Mouse (Mus musculus) forebrain, embryonic 16.5 days (tissue): Measurements from ENCODE around the gene Cit. TPM values are rescaled to one million over a fixed set of nuclear protein-coding genes. Genes with fewer than 3 reads are reported as not detected.
"Not testable (repeated sequence)": the region's sequence is repeated elsewhere in the genome, so short reads cannot be mapped to it uniquely, and the experiment has no call there.

ENCODE experiments used
- ATAC-seq: fragments of 200-750 bp; cut with Nextera tagmentation; 2 replicates; pipeline ENCODE4 v1.8.0; 2017; ENCODE audit warnings: mild to moderate bottlenecking, moderate library complexity
- H3K27ac ChIP-seq: fragments of 300-500 bp; sonication (generic); 2 replicates; pipeline ENCODE4 v1.5.1; 2014; ENCODE audit warnings: low read length, control low read depth
- H3K27me3 ChIP-seq: fragments of 300-500 bp; sonication (generic); replicated peaks from 2 replicates; pipeline ENCODE4 v1.6.1; 2014; ENCODE audit warnings: low read length; ENCODE audit not compliant: control insufficient read depth, insufficient read depth
- H3K36me3 ChIP-seq: fragments of 300-500 bp; sonication (generic); 2 replicates; pipeline ENCODE4 v1.6.1; 2014; ENCODE audit not compliant: control insufficient read depth, insufficient read depth
- H3K4me1 ChIP-seq: fragments of 300-500 bp; sonication (generic); replicated peaks from 2 replicates; pipeline ENCODE4 v1.6.1; 2014; ENCODE audit warnings: low read length; ENCODE audit not compliant: control insufficient read depth, insufficient read depth
- H3K4me2 ChIP-seq: fragments of 300-500 bp; sonication (generic); 2 replicates; pipeline ENCODE4 v1.6.1; 2014; ENCODE audit warnings: mild to moderate bottlenecking, low read length, control low read depth
- H3K4me3 ChIP-seq: fragments of 300-500 bp; sonication (generic); replicated peaks from 2 replicates; pipeline ENCODE4 v1.5.1; 2014; ENCODE audit warnings: mild to moderate bottlenecking, low read length, control low read depth
- H3K9ac ChIP-seq: fragments of 300-500 bp; sonication (generic); replicated peaks from 2 replicates; pipeline ENCODE4 v1.6.1; 2014; ENCODE audit warnings: low read depth, low read length, control low read depth
- H3K9me3 ChIP-seq: fragments of 300-500 bp; sonication (generic); 2 replicates; pipeline ENCODE4 v1.6.1; 2016; ENCODE audit warnings: low read length; ENCODE audit not compliant: control insufficient read depth
- WGBS: fragments of 180-500 bp; shearing (Covaris S2); extraction: QIAGEN DNeasy Blood & Tissue Kit; methylation state at CpG from one replicate; pipeline ENCODE4 v1.1.7; 2014; 5-methylcytosine and 5-hydroxymethylcytosine counted together
- polyA plus RNA-seq: library from polyadenylated mRNA; unstranded; fragments of >200 nt; fragmentation: Nextera tagmentation; extraction: Ambion mirVana; gene quantifications from 2 replicates; pipeline ENCODE4 v1.2.1, GENCODE M21; 2015

Cit gene
- polyA plus RNA-seq, 1 experiment from 2014 or later: 21.0 TPM

DNA sequence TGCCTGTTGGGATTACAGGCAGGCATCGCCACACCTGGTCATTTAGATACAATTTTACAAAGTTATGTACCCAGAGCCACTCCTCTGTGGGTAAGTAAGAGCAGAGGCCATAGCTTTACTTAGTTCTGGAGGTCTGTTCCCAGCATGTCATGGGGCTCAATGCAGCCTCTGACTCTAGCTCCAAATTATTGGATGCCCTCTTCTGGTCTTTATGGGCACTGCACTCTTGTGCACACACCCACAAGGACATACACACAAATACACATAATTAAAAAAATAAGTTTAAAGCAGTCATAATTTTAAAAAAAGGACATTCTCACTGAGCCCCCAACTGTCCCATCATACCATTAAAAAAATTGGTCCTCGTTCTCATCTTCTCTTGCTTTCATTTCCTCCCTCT is 12.3 kb upstream of the Cit start:
- no peaks in the 10 kb centered on the region for H3K4me1 ChIP-seq
- H3K27ac ChIP-seq: no peak overlapping the region
- no peaks in the 10 kb centered on the region for H3K36me3 ChIP-seq
- H3K27me3 ChIP-seq: no peaks in the 10 kb centered on the region
- no peak overlapping the region for H3K4me2 ChIP-seq
- H3K4me3 ChIP-seq: no peak overlapping the region
- H3K9me3 ChIP-seq: no peaks in the 10 kb centered on the region; the same call in 1 of the 2 replicates
- 93% methylated on average over 2 of the region's 2 CpGs for WGBS
- H3K9ac ChIP-seq: no peak overlapping the region
- ATAC-seq: no peak

DNA sequence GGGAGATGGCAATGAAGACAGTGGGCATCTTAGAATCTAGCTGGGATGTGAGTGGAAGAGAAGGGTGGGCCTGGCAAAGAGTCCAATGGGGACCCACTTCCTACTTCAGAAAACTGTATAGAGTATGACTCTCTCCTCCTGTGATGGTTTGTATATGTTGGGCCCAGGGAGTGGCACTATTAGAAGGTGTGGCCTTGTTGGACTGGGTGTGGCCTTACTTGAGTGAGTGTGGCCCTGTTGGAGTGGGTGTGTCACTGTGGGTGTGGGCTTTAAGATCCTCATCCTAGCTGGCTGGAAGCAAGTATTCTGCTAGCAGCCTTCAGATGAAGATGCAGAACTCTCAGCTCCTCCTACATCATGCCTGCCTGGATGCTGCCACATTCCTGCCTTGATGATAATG is 11.3 kb upstream of the Cit start:
- H3K9ac ChIP-seq, ATAC-seq, H3K4me2 ChIP-seq, H3K36me3 ChIP-seq, H3K4me3 ChIP-seq, H3K27ac ChIP-seq, H3K4me1 ChIP-seq, H3K9me3 ChIP-seq, H3K27me3 ChIP-seq: not testable (repeated sequence)

DNA sequence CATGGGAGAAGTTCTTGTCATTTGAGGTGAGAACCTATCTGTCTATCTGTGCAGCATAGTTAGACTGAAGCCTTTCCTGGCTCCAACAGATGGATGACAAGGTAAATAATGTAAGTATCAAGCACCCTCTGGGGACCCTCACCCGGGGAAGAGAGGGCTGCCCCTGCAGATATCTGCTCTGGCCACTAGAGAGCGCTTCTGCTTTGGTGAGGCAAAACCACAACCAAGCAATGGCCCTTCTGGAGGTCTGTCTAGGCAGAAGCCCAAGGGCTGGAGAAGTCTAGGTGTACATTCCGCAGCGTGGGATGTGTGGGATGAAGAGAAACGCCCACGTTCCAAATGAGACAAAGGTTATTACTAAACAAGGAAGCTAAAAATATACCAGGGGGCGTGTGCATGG is 9.8 kb upstream of the Cit start:
- Histone ChIP-seq H3K36me3 (no peaks in the 10 kb centered on the region), H3K4me2 (no peak overlapping the region), H3K27ac (no peak overlapping the region), H3K9me3 (no peaks in the 10 kb centered on the region; the same call in 1 of the 2 replicates), H3K4me1 (no peaks in the 10 kb centered on the region), H3K9ac (no peak overlapping the region), H3K27me3 (no peaks in the 10 kb centered on the region), H3K4me3 (no peak overlapping the region)
- WGBS: 68% methylated on average over 7 of the region's 7 CpGs
- no peak for ATAC-seq

DNA sequence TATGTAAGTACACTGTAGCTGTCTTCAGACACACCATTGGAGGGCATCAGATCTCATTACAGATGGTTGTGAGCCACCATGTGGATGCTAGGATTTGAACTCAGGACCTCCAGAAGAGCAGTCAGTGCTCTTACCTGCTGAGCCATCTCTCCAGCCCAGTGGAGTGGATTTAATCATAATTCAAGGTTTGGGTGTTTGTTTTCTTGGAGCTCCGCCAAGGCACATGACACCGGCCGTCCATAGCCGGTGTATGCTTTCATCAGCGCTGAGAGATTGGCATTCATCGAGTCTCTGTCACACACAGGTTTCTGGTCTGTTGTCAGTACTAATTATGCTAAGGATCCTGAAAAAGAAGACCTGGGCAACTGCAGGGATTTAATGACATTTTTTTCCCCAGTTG is 7.0 kb upstream of the Cit start:
- Histone ChIP-seq H3K4me3 (no peak overlapping the region), H3K4me2 (no peak overlapping the region), H3K9me3 (no peaks in the 10 kb centered on the region; the same call in 1 of the 2 replicates), H3K9ac (no peak overlapping the region), H3K36me3 (no peaks in the 10 kb centered on the region), H3K27ac (no peak overlapping the region), H3K4me1 (no peaks in the 10 kb centered on the region), H3K27me3 (no peaks in the 10 kb centered on the region)
- WGBS: 51% methylated on average over 6 of the region's 6 CpGs
- ATAC-seq: no peak

DNA sequence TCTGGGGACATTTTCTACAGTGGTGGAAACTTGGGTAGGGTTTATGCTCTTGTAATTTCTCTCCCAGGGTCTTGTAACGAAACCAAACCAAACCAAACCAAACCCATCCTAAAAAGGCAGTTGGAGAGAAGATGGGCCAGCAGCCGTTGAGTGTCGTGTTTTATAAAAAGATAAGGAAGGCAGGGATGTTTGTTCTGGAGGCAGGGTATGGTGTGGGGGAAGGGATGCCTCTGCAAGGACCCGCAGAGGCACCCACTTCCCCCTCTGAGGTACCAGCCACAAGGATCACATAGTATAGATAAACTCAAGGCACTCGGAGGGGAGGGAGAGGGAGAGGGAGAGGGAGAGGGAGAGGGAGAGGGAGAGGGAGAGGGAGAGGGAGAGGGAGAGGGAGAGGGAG is 4.6 kb upstream of the Cit start:
- H3K4me2 ChIP-seq: no peak overlapping the region
- no peak overlapping the region for H3K4me3 ChIP-seq
- H3K9me3 ChIP-seq: no peaks in the 10 kb centered on the region; the same call in 1 of the 2 replicates
- no peak overlapping the region for H3K9ac ChIP-seq
- H3K4me1 ChIP-seq: peaks cover 7% of the 10 kb centered on the region
- no peak for ATAC-seq
- no peaks in the 10 kb centered on the region for H3K36me3 ChIP-seq
- WGBS: 93% methylated on average over 5 of the region's 5 CpGs
- H3K27me3 ChIP-seq: no peaks in the 10 kb centered on the region
- no peak overlapping the region for H3K27ac ChIP-seq

DNA sequence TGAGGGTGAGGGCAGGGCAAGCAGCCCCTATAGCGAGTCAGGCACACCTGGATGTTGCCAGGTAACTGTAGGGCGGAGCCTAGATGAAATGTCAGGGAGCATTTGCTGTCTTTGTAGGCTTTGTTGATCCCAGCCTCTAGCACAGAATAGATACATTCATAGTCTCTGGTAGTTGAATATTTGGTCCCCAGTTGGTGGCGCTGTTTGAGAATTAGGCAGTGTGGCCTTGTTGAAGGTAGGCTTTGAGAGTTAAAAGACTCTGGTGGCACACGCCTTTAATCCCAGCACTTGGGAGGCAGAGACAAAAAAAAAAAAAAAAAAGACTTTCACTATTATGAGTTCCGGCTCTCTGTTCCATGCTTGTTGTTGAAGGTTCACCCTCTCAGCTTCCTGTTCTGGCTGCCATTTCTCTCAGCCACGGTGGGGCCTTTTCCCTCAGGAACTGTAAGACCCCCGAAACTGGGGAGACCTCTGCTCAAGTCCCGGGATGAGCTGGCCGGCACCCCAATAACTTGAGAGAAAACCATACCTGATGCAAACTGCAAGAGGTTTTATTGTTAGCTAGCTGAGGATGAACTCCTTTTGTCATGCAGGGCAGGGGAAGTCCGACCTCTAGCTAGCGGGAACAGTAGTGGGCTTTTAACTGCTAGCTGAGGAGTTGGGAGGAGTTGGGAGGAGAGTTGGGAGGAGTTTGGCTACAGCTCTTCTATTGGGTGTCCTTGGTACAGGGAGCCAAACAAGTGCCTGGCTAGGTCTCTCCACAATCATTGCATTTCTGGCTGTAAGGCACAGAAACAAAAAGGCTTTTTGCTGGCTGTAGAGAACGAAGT is 3.9 kb upstream of the Cit start:
- Histone ChIP-seq H3K27me3 (no peaks in the 10 kb centered on the region), H3K9ac (no peak overlapping the region), H3K4me2 (no peak overlapping the region), H3K36me3 (no peaks in the 10 kb centered on the region), H3K4me3 (no peak overlapping the region), H3K4me1 (peaks cover 14% of the 10 kb centered on the region), H3K9me3 (no peaks in the 10 kb centered on the region; the same call in 1 of the 2 replicates), H3K27ac (no peak overlapping the region)
- no peak for ATAC-seq
- 71% methylated on average over 12 of the region's 12 CpGs for WGBS

DNA sequence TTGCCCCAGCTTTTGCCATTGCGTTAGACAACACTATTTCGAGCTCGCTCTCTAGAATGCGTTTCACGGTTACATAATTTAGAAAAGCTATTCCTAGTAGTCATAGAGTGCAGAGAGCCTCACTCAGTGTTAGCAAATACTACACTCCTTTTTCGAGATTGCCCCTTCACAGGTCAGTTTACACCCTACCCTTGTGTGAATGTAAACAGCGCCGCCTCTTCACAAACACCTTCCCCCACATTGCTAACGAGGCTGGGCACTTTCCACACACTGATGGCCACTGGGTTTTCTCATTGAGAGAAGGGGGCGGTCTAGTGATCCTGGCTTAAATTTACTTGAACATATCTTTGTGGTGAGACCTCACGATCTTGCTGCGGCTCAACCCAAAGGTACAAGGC is 711 bp upstream of the Cit start:
- Histone ChIP-seq H3K9me3 (no peaks in the 10 kb centered on the region), H3K9ac (peak overlapping the region; percentile 27), H3K36me3 (no peaks in the 10 kb centered on the region), H3K4me3 (peak overlapping the region; percentile 45), H3K4me1 (peaks cover 19% of the 10 kb centered on the region), H3K27ac (no peak overlapping the region), H3K4me2 (peak overlapping the region; percentile 61), H3K27me3 (no peaks in the 10 kb centered on the region)
- WGBS: 3% methylated on average over 12 of the region's 12 CpGs
- no peak for ATAC-seq

DNA sequence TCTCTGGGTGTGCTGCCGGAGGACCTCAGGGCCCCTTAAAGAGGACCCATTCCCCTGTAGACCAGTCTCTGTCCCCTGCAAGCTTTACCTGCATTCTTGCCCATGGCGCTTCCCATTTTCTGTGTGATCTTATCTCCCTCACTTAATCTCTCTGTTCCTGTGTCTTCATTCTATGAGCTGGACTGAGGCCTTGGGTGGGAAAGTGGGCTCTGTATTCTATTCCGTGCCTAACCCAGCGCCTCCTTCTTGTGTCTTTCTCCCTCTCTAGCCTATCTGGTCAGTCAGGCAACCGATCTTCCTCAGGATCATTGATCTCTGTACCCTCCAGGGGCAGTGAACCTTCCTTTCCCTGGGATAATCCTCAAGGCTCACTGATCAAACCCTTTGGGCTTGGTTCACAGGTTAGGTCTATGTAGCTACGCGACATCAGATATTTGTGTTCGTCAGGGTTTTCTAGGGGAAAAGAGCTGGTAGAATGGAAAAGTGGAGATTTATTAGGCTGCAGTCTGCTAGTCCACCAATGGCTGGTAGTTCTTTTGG is 627 bp downstream of the Cit start:
- H3K9ac ChIP-seq: peak overlapping the region; percentile 43
- H3K9me3 ChIP-seq: no peaks in the 10 kb centered on the region
- no peak overlapping the region for H3K27ac ChIP-seq

DNA sequence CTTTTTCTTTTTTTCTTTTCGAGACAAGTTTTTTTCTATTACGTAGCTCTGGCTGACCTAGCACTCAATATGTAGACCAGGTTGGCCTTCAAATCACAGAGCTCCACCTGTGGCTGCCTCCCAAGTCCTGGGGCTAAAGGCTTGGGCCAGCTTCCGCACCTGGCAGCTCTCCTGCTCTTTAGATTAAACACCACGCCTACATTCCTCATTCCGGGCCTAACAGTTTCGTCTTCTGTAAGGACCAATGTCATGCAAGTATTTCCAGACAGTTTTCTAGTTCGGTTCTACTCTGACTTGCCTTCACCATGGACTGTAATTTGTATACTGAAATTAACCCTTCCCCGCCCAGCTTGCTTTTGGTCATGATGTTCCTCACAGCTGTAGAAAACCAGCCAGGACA is 2.1 kb downstream of the Cit start:
- Histone ChIP-seq H3K4me3 (no peak overlapping the region), H3K9ac (no peak overlapping the region), H3K36me3 (no peaks in the 10 kb centered on the region), H3K27me3 (no peaks in the 10 kb centered on the region), H3K27ac (no peak overlapping the region), H3K4me2 (no peak overlapping the region), H3K9me3 (no peaks in the 10 kb centered on the region), H3K4me1 (peaks cover 22% of the 10 kb centered on the region)
- ATAC-seq: no peak
- WGBS: 80% methylated on average over 8 of the region's 8 CpGs

More for the DNA sequence above, 627 bp downstream of the Cit start:
- Histone ChIP-seq H3K4me3 (peak overlapping the region; percentile 45), H3K36me3 (no peaks in the 10 kb centered on the region), H3K27me3 (no peaks in the 10 kb centered on the region), H3K4me1 (peaks cover 22% of the 10 kb centered on the region), H3K4me2 (peak overlapping the region; percentile 61)
- ATAC-seq: no peak
- 30% methylated on average over 8 of the region's 8 CpGs for WGBS
